Mouse (Mus musculus) skeletal muscle tissue, adult 2 months (tissue): ENCODE measurements around the gene Pnpla6.

ENCODE experiments used
- DNase-seq: peaks from one replicate; pipeline ENCODE4 v3.0.0-alpha.2; 2012; ENCODE audit warnings: low read depth, low spot score

Gene Pnpla6

DNA sequence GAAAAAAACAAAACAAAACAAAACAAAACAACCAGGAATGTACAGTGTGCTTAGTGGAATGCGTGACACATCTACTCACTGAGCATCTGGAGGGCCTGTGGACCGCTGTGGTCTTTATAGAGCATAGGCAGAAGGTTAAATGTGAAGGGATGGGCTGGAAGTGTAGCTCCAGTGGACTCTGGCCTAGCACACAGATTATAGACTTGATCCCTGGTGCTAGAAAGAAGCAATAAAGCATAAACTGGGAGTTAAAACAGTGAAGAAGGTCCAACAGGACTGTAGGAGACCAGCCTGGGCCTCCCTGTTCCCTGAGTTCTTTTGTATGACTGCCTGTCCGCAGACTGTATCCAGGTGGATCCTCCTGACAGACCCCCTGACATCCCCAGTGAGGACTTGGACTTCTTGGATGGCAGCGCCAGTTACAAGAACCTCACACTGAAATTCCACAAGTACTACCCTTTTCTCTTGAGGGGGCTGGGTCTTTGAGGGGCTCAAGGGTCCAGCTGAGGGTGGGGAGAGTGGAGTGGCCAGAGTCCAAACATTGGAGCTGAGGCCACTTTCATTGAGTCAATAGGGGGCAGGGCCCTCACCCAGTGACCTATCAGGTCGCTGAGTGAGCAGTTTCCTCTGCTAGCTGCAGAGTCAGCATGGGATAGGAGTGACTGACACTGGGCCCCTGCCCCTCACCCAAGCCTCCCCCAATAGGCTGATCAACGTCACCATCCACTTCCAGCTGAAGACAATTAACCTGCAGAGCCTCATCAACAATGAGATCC, 7.0 kb upstream of the Pnpla6 start:
- DNase-seq = no peak

DNA sequence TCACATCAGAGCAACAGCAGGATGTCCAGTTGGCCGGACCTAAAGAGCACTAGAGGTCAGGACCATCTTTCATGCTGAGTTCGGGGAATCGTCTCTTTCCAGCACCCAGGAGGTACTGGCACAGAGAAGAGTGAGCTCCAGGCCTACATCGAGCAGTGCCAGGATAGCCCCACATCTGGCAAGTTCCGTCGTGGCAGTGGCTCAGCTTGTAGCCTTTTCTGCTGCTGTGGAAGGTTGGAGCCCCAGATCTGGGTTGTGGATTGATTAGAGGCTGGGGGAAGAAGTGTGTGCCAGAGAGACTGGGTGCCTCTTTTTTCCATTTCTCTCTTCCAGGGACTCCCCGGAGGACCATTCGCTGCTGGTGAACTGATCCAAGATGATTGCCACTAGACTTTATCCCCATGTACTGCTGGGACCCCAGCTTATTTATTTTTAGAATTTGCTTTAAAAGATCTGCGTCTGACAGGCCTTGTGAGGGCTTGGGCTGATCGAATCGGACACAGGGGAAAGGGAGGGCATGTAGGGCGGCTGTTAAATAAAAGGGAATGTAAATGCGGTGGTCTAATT, 420 bp upstream of the Pnpla6 start:
- DNase-seq = no peak

DNA sequence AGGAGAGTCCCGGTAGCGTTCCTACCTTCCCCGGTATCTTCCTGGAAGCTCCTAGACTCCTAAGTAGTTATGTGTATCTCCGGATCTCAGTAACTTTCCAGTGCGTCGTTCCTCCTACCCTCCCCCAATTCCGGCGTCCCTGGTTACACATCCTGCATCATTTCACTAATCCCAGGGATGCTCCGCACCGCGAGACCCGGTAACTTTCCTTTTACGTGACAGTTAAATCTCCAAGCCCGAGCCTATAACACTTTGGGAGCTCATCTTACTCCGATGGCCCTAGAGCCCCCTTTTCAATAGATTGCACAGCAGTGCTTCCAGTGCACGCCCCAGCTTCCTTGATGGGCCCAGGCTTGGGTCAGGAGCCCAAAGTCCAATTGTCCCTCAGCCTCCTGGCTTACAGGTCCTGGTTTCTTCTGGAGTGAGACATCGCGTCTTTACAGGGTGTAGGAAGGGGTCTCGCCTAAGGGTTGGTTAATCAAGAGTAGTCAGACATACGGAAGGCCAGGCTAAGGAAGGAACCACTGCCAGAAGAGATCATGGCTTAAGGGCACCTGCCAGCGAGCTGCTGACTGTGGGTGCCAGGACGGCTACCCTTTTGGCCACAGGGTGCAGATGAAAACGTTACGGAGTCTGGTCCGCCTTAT, 710 bp downstream of the Pnpla6 start:
- no peak for DNase-seq

DNA sequence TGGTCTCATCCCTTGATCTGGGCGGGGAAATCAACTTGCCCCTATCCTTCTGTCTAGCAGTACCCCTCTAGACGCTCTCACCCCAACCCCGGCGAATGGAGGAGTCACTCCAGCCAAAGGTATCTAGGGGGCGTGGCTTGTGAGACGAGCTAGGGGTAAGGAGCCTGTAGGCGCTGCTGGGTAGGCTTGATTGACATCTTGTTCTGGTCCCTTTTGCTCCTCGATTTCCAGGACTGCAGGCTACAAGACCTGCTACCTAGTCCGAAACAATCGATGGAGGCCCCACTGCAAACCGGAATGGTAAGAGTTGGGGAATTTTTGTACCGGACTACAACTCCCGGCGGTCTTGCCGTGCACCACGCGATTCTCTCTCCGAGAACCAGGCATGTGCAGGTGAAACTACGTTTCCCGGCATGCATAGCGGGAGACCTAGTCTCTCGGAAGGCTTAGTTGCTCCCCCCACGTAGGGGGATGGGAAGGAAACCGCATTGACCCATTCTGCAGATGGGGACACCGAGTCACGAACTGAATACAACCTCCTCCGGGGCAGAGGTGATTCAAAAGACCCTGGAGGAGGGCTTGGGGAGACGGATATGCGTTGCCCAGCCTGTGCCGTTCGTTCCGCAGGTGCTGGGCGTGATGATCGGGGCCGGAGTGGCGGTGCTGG, 1.4 kb downstream of the Pnpla6 start:
- peak; percentile 89 for DNase-seq

DNA sequence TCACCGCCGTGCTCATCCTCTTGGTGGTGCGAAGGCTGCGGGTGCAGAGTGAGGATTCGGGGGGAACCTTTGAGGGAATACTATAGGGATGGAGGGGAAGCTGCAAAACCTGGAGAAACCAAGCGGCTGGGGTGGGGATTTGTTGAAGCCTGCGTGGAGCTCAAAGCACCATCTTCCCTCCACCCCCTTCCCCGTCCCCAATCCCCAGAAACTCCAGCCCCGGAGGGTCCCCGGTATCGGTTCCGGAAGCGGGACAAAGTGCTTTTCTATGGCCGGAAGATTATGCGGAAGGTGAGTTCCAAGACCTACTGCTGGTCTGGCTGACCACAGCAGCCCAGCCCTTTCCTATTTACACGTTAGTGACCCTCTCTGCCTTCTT, 1.9 kb downstream of the Pnpla6 start:
- no peak for DNase-seq

DNA sequence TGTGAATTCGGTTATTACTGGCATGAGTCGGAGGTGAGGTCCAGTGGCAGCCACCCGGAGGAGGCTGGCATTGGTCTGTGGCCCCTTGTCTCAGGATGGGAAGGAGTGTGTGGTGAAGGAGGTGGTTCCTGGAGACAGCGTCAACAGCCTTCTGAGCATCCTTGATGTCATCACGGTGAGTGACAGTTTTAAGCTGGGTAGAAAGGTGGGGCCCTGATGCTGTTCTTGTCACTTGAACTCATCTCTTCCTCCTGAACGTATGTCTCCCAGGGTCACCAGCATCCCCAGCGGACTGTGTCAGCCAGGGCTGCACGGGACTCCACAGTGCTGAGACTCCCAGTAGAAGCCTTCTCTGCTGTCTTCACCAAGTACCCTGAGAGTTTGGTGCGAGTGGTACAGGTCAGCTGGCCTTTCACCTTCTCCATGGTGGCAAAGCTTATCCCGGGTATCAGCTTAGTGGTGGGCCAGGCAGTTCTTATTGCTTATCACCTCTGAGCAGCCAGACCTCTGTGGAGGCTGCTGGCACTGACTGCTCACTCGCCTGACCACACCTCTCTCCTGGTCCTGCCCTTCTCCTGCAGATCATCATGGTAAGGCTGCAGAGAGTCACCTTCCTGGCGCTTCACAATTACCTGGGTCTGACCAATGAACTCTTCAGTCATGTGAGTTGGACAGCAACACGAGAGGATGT, 7.0 kb downstream of the Pnpla6 start:
- DNase-seq = no peak

DNA sequence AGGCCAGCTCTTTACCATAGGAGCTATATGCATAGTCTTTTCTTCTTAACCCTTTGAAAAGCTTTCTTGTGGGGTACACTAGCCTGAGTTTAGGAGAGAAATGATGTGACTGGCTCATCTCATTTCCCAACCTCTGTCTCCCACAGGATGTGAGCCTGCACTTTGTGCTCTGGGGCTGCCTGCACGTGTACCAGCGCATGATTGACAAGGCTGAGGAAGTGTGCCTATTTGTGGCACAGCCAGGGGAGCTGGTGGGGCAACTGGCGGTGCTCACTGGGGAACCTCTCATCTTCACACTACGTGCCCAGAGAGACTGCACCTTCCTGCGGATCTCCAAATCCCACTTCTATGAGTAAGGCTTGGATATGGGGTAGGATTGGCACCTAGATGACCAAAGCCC, 15.6 kb downstream of the Pnpla6 start:
- DNase-seq = no peak

DNA sequence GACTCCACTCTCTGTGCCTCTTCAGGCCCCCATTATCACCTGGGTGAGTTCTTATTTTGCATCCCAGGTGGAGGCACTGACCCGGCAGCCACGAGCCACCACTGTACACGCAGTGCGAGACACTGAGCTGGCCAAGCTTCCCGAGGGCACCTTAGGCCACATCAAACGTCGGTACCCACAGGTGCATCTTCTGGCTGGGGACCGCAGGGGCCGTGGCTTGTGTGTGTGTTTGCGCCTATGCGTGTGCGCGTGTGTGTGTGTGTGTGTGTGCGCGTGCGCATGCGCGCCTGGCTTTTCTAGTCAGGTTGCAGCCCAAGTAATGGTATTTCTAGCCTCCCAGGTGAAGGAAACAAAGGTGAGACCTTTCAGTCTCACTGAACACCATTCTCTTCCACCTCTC, 16.8 kb downstream of the Pnpla6 start:
- no peak for DNase-seq

- no peak for DNase-seq
Observed at GRCm38 (mm10) chr8:3536053-3536841, 21.1 kb downstream of the Pnpla6 start.

DNA sequence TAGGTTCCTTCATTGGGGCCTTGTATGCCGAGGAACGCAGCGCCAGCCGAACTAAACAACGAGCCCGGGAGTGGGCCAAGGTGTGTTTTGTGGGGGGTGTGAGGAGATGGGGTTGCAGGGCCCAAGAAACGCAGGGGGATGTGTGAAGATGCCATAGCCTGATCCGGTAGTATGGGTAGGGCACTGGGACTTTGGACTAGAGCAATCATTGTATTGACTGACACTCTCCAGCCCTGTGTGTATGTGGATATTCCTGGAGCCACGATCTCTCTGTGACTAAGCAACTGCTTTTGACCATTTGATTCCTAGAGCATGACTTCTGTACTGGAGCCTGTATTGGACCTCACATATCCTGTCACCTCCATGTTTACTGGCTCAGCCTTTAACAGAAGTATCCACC, 21.8 kb downstream of the Pnpla6 start:
- no peak for DNase-seq

- DNase-seq = no peak
Observed at GRCm38 (mm10) chr8:3537666-3538065, 22.5 kb downstream of the Pnpla6 start.

- DNase-seq = no peak
Observed at GRCm38 (mm10) chr8:3539146-3539545, 24.0 kb downstream of the Pnpla6 start.

- DNase-seq = no peak
Observed at GRCm38 (mm10) chr8:3540076-3540475, 24.9 kb downstream of the Pnpla6 start.

- no peak for DNase-seq
Observed at GRCm38 (mm10) chr8:3546511-3546910, 31.3 kb downstream of the Pnpla6 start.

GRCm38 (mm10) chr8:3552240-3552639, 37.1 kb downstream of the Pnpla6 start:
- no peak for DNase-seq

DNA sequence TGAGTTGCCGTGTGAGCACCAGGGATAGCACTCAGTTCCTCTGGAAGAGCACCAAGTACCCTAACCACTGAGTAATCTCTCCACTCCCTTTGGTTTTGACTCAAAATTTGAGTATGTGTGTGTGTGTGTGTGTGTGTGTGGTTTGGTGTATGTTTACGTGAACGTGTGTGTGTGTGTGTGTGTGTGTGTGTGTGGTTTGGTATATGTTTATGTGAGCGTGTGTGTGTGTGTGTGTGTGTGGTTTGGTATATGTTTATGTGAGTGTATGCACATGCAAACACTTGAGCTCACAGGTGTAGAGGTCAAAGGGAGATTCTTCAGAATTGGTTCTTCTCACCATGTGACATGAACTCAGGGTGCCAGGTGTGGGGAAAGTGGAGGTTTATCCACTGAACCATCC, 40.9 kb downstream of the Pnpla6 start:
- no peak for DNase-seq

GRCm38 (mm10) chr8:3567641-3568371, 52.6 kb downstream of the Pnpla6 start, which contains the start of gene C330021F23Rik:
Gene C330021F23Rik (plus strand): TSS chr8:3567990.
- no peak for DNase-seq

DNA sequence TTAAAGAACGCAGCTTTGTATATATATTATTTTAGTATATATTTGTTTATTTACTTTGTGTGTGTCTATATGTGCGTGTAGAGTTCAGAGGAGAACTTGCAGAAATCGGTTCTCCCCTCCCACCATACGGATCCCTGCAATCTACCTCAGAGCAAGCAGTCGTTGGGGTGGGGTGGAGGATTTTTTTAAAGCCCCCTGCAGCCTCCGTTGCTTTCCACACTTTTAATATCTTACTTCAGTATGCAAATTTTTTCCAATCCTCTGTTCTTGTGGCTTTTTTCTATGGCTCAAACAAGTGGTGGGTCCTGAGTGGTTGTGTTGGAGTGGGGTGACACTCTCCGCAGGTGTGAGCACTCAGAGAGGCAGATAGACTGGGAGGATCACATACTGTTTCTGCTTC, 53.2 kb downstream of the Pnpla6 start:
- no peak for DNase-seq

DNA sequence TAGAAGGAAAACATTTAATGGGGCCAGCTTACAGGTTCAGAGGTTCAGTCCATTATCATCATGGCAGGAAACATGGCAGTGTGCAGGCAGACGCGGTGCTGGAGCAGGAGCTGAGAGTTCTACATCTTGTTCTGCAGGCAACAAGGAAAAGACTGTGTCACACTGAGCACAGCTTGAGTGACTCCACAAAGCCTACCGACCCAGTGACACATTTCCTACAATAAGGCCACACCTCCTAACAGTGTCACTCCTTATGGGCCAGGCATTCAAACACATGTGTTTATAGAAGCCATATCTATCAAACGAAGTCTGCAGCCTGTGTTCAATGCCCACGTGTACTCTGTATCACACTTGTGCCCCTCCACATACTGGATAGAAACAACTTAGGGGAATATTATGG, 54.6 kb downstream of the Pnpla6 start:
- no peak for DNase-seq

DNA sequence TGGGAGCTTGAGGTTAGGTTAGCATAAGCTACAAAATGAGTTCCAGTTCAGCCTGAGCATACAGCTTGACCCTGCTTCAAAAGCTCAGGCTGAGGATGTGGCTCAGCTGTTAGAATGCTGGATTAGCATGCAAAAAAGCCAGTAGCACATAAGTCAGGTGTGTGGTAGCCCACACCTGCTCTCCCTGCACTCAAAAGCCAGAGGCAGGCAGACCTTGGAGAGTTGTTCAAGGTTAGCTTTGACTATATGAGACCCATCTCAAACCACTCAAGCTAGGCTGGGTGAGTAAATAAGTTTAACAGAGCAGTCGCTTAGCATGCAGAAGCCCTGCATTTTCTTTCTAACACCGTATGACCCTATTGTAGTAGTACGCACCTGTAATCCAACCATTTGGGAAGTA, 59.4 kb downstream of the Pnpla6 start:
- no peak for DNase-seq
